Mouse (Mus musculus) gastrocnemius, postnatal 14 days (tissue): ENCODE data around the gene Hnrnpc. TPM values are rescaled to one million over a fixed set of nuclear protein-coding genes. Genes with fewer than 3 reads are reported as not detected.

ENCODE experiments used
- DNase-seq: peaks from one replicate; pipeline ENCODE4 v3.0.0; 2021; ENCODE audit warnings: mixed read lengths
- intact Hi-C: fragments of 180-260 bp; cut with DNase I; formaldehyde crosslinking; loops from one replicate; pipeline ENCODE4 v1.15.1; 2025; ENCODE audit warnings: low total_unique reads
- long read RNA-seq, 2 experiments: library from polyadenylated mRNA; stranded (forward); transcript quantifications; one replicate each; pipeline ENCODE4 v2.0.0; 2021
- total RNA-seq, 2 experiments: library from RNA; stranded (reverse); gene quantifications; 2 replicates each; pipeline ENCODE4 v1.2.3; 2021

Gene Hnrnpc
- 10 to 100 TPM; 76.7 to 88.8 TPM for total RNA-seq
- long read RNA-seq, experiment 1, transcript Hnrnpc-205 (9 exons, 2,617 nt) = major isoform, 6 of 33 reads
- long read RNA-seq, experiment 1, partial matches to known transcripts = 6 of 33 reads
- long read RNA-seq, experiment 1, other reads (novel, unspliced or antisense) = 14 of 33 reads
- long read RNA-seq, experiment 2, transcript Hnrnpc-205 (9 exons, 2,617 nt) = major isoform, 5 of 40 reads
- long read RNA-seq, experiment 2, transcript Hnrnpc-201 (9 exons, 2,847 nt) = major isoform, 5 of 40 reads
- long read RNA-seq, experiment 2, partial matches to known transcripts = 11 of 40 reads
- long read RNA-seq, experiment 2, other reads (novel, unspliced or antisense) = 12 of 40 reads

- DNase-seq = peak; percentile 100
- intact Hi-C loops = no loop called here
Measured at GRCm38 (mm10) chr14:52103856-52104676, at the start of gene Hnrnpc. TSS of gene Hnrnpc (minus strand) at chr14:52104028.

GRCm38 (mm10) chr14:52152613-52153012 is 48.8 kb upstream of the Hnrnpc start:
- intact Hi-C loops = no loop called here
- no peak for DNase-seq

- intact Hi-C loops = no loop called here
- no peak for DNase-seq
Measured at GRCm38 (mm10) chr14:52152179-52152578, 48.4 kb upstream of the Hnrnpc start.

DNA sequence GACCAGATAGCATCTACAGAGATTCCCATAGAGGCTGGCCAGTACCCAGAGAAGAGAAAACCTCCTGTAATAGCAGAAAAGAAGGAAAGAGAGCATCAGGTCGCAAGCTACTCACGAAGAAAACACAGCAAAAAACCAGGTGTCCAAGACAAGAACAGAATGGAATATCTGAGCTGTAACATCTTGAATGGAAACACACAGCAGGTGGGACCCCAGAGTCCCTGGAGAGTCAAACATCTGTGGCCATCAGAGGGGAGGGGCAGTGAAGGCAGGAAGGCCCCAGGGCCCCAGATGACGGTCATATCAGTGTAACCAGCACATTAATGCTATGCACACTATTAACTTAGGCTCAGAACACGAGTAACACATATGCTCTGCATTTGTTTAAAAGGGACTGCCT is 46.1 kb upstream of the Hnrnpc start:
- intact Hi-C loops = no loop called here
- DNase-seq = no peak

DNA sequence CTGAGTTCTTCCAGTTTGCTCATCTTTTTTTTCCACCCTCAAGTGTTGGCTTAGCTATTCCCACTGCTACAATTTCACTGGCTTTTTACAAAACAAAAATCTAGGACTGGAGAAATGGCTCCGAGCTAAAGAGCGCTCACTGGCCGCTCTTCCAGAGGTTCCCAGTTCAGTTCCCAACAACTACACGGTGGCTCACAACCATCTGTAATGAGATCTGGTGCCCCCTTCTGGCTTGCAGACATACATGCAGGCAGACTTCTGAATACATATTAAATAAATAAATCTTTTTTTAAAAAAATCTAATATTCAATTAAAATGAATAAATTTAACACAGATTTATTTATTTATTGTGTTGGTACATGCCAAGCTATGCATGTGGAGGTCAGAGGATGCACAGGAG is 42.7 kb upstream of the Hnrnpc start:
- intact Hi-C loops = no loop called here
- no peak for DNase-seq

GRCm38 (mm10) chr14:52144165-52144564 is 40.3 kb upstream of the Hnrnpc start:
- intact Hi-C loops = no loop called here
- no peak for DNase-seq

- DNase-seq = no peak
- intact Hi-C loops = no loop called here
Measured at GRCm38 (mm10) chr14:52141445-52142127, 37.8 kb upstream of the Hnrnpc start.

- no peak for DNase-seq
- intact Hi-C loops = no loop called here
Measured at GRCm38 (mm10) chr14:52140577-52141444, 37.0 kb upstream of the Hnrnpc start.

GRCm38 (mm10) chr14:52133584-52133983 is 29.8 kb upstream of the Hnrnpc start:
- intact Hi-C loops = no loop called here
- DNase-seq = no peak

- DNase-seq = no peak
- intact Hi-C loops = loop anchor here (10.0 kb wide), 1 partner anchor 70 kb away; the partner anchor contains the start of gene Supt16
Measured at GRCm38 (mm10) chr14:52124636-52125035, 20.8 kb upstream of the Hnrnpc start.

DNA sequence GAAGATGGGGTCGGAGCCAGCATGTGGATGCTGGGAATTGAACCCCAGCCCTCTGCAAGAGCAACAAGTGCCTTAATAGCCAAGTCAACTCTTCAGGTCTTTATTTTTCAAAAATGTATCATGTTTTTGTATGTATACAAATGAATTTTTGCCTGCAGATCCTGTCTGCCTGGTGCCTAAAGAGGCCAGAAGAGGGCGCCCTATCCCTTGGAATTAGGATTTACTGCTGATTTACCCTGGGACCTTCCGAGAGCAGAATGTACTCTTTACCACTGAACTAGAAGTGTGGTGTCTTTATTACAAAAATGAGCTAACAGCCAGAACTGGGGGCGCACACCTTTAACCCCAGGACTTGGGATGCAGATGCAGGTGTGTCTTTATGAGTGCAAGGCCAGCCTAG is 20.1 kb upstream of the Hnrnpc start:
- intact Hi-C loops = loop anchor here (10.0 kb wide), 1 partner anchor 71 kb away; the partner anchor contains the start of gene Supt16
- peak; percentile 53 for DNase-seq

DNA sequence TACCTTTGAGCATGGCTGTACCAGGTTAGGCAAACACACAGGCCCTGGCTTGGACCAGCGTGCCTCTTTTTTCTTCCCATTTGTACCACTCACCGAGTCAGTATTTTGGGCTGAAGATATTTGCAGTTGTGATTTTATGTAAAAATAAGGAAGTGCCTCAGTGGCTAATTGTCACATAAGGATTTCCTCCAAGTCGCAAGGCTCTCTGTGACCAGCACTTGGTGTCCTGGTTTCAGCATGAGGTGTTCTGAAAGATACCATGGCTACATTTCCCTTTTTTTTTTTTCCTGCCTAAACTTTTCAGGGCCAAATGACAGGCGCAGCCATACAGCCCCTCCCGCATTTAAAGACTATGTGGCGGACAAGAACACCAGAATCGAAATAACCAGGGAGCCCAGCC is 16.3 kb upstream of the Hnrnpc start:
- no peak for DNase-seq
- intact Hi-C loops = loop anchor here (10.0 kb wide), 1 partner anchor 75 kb away; the partner anchor contains the start of gene Supt16

GRCm38 (mm10) chr14:52118823-52119608 is 15.2 kb upstream of the Hnrnpc start:
- intact Hi-C loops = no loop called here
- DNase-seq = peak; percentile 41

DNA sequence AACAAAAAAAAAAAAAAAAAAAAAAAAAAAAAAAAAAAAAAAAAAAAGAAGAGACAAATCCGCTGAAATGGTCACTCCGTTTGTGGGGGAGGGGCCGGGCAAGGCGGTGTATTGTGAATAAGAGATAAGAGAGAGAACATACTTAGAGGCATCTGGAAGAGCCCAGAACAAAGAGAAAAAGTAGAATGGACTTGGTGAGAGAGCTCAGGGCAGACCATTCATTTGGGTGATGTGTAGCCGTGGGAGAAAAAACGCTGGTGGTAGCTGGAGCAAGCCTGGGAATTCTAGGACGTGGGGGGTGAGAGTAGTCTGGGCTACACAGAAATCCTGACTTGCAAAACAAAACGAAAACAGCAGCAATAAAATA is 14.6 kb upstream of the Hnrnpc start:
- intact Hi-C loops = no loop called here
- DNase-seq = no peak

DNA sequence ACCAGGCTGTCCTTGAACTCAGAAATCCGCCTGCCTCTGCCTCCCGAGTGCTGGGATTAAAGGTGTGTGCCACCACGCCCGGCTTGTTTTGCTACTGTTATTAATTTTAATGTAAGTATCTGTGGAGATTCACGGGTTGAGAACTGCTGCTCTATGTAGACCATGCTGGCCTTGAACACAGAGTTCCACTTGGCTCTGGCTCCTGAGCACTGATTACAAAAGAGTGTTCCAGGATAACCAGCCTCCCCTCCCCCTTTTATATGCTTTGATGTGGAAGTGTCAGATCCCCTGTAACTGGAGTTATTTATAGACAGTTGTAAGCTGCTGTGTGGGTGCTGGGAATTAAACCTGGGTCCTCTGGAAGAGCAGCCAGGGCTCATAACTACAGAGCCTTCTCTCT is 13.4 kb upstream of the Hnrnpc start:
- DNase-seq = no peak
- intact Hi-C loops = no loop called here

DNA sequence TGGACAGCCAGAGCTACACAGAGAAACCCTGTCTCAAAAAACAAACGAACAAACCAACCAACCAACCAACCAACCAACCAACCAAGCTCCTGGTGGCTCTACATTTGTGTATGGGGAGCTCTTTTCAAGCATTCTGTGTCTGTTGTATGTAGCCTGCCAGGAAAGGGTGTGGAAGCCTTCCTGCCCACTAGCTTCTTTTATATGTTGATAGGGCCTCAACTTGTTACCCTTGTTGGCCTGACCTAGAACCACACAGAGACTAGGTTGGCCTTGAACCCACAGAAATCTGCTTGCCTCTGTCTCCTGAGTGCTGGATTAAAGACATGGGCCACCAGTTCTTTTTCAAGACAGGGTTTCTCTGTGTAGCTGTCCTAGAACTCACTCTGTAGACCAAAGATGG is 10.3 kb upstream of the Hnrnpc start:
- intact Hi-C loops = no loop called here

DNA sequence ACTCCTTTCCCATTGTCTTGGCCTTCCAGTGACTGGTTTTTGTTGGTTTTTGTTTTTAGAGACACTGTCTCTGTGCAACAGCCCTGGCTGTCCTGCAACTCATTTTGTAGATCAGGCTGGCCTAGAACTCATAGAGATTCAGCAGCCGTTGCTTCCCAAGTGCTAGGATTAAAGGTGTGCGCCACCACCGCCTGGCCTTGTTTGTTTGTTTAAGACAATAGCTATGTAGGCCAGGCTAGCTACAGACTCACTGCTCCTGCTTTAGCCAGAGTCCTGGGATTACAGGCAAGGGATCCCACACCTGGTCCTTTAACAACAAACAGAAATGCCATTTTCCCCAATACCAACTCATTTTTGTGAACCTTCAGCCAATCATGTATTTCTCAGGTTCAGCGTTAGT is 6.5 kb upstream of the Hnrnpc start, which contains the start of gene Rpgrip1:
TSS of gene Rpgrip1 (plus strand) at position 359 of the 400 bp plus-strand sequence.
- DNase-seq = no peak
- intact Hi-C loops = no loop called here

More for the DNA sequence above, 10.3 kb upstream of the Hnrnpc start:
- DNase-seq = no peak

DNA sequence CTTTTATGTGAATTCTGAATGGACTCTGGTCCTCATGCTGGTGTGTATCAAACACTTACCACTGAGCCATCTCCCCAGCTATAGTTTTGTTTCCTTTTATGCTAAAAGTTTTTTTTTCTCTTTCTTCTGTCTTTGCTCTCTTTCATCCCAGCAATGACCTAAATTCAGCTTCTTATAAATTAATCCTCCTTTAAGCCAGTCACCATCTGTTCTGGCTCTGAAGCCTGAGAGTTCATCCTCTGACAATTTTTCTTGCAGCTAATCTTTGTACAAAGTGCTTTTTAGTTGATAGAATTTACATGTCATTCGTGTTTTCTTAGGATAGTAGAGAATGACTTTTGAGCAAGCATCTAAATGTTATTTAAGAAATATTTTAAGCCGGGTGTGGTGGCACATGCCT is 4.2 kb upstream of the Hnrnpc start:
- intact Hi-C loops = no loop called here
- no peak for DNase-seq
